Mouse (Mus musculus): ENCODE results near the gene Ndufb11. TPM values are rescaled to one million over a fixed set of nuclear protein-coding genes. Genes with fewer than 3 reads are reported as not detected.

The Ndufb11 gene
- polyA plus RNA-seq (2015; fragmentation: Nextera tagmentation; extraction: Ambion mirVana) = 340 and 368 TPM in 2 replicates

GRCm38 (mm10) chrX:20617176-20617902 lies at the start of gene Ndufb11, which contains the start of gene Rbm10:
Gene Ndufb11, minus strand, starts transcription at chrX:20617619.
Gene Rbm10, plus strand, starts transcription at chrX:20617503.

GRCm38 (mm10) chrX:20658026-20658652 lies 40.7 kb upstream of the Ndufb11 start, which contains the start of gene Uba1:
Gene Uba1, plus strand, starts transcription at chrX:20658326.

Other genes starting within 250 kb of the Ndufb11 start
- gene Jade3, start 191.9 kb downstream of the Ndufb11 start, polyA plus RNA-seq (2015; fragmentation: Nextera tagmentation; extraction: Ambion mirVana) = 2.0 and 2.2 TPM in 2 replicates
- 1.1 and 1.3 TPM in 2 replicates for gene Rgn, start 67.8 kb downstream of the Ndufb11 start, polyA plus RNA-seq (2015; fragmentation: Nextera tagmentation; extraction: Ambion mirVana)
- gene Rbm10, start 116 bp downstream of the Ndufb11 start, polyA plus RNA-seq (2015; fragmentation: Nextera tagmentation; extraction: Ambion mirVana) = 24.4 and 28.2 TPM in 2 replicates
- gene Uba1, start 40.7 kb upstream of the Ndufb11 start, polyA plus RNA-seq (2015; fragmentation: Nextera tagmentation; extraction: Ambion mirVana) = 206 and 223 TPM in 2 replicates
- 177 and 191 TPM in 2 replicates for gene Cdk16, start 70.3 kb upstream of the Ndufb11 start, polyA plus RNA-seq (2015; fragmentation: Nextera tagmentation; extraction: Ambion mirVana)
- gene Usp11, start 86.3 kb upstream of the Ndufb11 start, polyA plus RNA-seq (2015; fragmentation: Nextera tagmentation; extraction: Ambion mirVana) = 49.0 and 63.9 TPM in 2 replicates
- gene Araf, start 180.2 kb upstream of the Ndufb11 start, polyA plus RNA-seq (2015; fragmentation: Nextera tagmentation; extraction: Ambion mirVana) = 372 and 407 TPM in 2 replicates

All from neural tube, postnatal 0 days (tissue).